Mouse (Mus musculus) forelimb bud, embryonic 11.5 days (tissue): ENCODE measurements around the gene Dnajc27.
A peak's percentile ranks its signal among the peaks of the same experiment; 100 is the strongest.

Experiments
- DNase-seq: peaks from one replicate; pipeline ENCODE4 v3.0.0-alpha.2; 2012; ENCODE audit warnings: low read depth, low spot score

The Dnajc27 gene

GRCm38 (mm10) chr12:4080311-4080710 lies 2.1 kb upstream of the Dnajc27 start:
- DNase-seq: peak; percentile 84

GRCm38 (mm10) chr12:4083441-4083840 lies 1.1 kb downstream of the Dnajc27 start:
- no peak for DNase-seq

GRCm38 (mm10) chr12:4107383-4107782 lies 25.0 kb downstream of the Dnajc27 start:
- DNase-seq: peak; percentile 48

- DNase-seq: no peak
Measured at GRCm38 (mm10) chr12:4116132-4116531, 33.7 kb downstream of the Dnajc27 start.

GRCm38 (mm10) chr12:4117136-4117535 lies 34.8 kb downstream of the Dnajc27 start:
- no peak for DNase-seq

GRCm38 (mm10) chr12:4117579-4117978 lies 35.2 kb downstream of the Dnajc27 start:
- DNase-seq: no peak

GRCm38 (mm10) chr12:4127346-4127745 lies 45.0 kb downstream of the Dnajc27 start:
- no peak for DNase-seq

GRCm38 (mm10) chr12:4132941-4133846 lies 50.8 kb downstream of the Dnajc27 start, which contains the start of gene Adcy3:
Gene Adcy3, plus strand, starts transcription at chr12:4133103.
- DNase-seq: peak; percentile 38

- DNase-seq: no peak
Measured at GRCm38 (mm10) chr12:4133847-4134212, 51.4 kb downstream of the Dnajc27 start.

- no peak for DNase-seq
Measured at GRCm38 (mm10) chr12:4143179-4143578, 60.8 kb downstream of the Dnajc27 start.

- no peak for DNase-seq
Measured at GRCm38 (mm10) chr12:4150936-4151335, 68.6 kb downstream of the Dnajc27 start.

- no peak for DNase-seq
Measured at GRCm38 (mm10) chr12:4151969-4152368, 69.6 kb downstream of the Dnajc27 start.

GRCm38 (mm10) chr12:4157466-4157865 lies 75.1 kb downstream of the Dnajc27 start:
- no peak for DNase-seq

GRCm38 (mm10) chr12:4158179-4158578 lies 75.8 kb downstream of the Dnajc27 start:
- DNase-seq: no peak

GRCm38 (mm10) chr12:4158868-4159632 lies 76.7 kb downstream of the Dnajc27 start:
- DNase-seq: no peak
